Mouse (Mus musculus): Measurements from ENCODE around the gene Nob1. TPM values are rescaled to one million over a fixed set of nuclear protein-coding genes. Genes with fewer than 3 reads are reported as not detected.

Nob1 gene
- polyA plus RNA-seq, 2 experiments = 16.0 to 30.9 TPM

- TF ChIP-seq CTCF (IDR thresholded peaks at IDR 0.05; ENCODE audit: low read depth) = no peak
- TF ChIP-seq EP300 (IDR thresholded peaks at IDR 0.05; ENCODE audit: low read depth) = peak; percentile 73
- 3% methylated on average over 16 of the region's 16 CpGs for WGBS (ENCODE audit: insufficient replicate concordance)
- H3K4me2 ChIP-seq (ENCODE audit: low read depth) = peak overlapping the region; percentile 79
Measured at GRCm38 (mm10) chr8:107436841-107437421, 12.1 kb upstream of the Nob1 start.

DNA sequence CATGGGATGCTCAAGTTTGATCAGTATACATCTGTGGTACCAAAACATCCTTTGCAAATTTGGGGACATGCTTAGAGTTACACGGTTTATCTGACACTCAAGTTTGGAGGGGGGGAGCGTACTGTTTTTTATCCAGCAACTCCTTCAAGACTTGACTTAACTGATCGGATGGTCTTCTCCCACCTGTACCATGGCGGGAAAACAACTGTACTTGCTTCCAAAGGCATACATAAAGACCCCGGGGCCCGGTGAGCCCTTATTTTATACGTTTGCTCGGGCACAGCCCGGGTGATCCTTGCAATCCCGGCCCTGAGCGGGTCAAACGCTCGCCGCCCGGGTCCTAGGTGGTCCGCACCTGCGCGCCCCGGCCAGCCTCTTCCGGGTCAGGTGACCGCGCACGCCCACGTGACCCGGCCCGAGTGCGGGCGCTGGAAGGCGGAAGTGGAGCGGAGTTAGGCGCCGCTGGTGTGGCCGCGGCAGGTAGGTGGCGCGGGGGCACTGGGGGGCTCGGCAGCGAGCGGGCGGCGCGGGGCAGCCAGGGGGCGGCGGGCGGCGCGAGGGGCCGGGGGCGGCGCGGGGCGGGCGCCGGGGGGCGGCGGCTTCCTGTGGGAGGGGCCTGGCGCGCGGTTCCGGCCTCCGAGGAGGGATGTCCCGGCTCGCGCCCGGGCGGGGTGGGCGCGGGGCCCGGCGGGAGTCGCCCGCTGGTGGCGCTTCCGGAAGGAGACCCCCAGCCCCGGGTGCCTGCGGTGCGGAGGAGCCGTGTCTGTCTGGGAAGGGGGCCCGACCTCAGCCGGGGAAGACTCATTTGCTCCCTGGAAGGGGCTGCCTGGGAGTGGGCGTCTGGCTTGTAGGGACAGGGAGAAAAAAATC is 11.3 kb upstream of the Nob1 start, which contains the start of gene Wwp2:
Gene Wwp2, plus strand, starts transcription at position 404 of the 870 bp plus-strand sequence.
- DNase-seq (ENCODE audit: low read depth in 3 of 3, low spot score in 3 of 3) (peak in 2 of 3 experiments; percentile 62 to 64), ATAC-seq (ENCODE audit: insufficient read depth) (peak; percentile 74)
- peak within 1 kb of the TSS; percentile 95 for H3K9ac ChIP-seq (replicated peaks)
- peaks cover 27 to 35% of the 10 kb centered on the region in 2 experiments for H3K4me1 ChIP-seq (replicated peaks; ENCODE audit: control insufficient read depth in 2 of 2, insufficient read depth in 2 of 2, low read length in 1 of 2)
- peak within 1 kb of the TSS; percentile 94 for H3K27ac ChIP-seq
- TF ChIP-seq CTCF (IDR thresholded peaks at IDR 0.05; ENCODE audit: low read depth) = peak; percentile 24; the same call in 1 of the 2 replicates
- no peak for TF ChIP-seq EP300 (IDR thresholded peaks at IDR 0.05; ENCODE audit: low read depth)
- no peaks in the 10 kb centered on the region; the same call in 1 of the 2 replicates for H3K36me3 ChIP-seq (replicated peaks; ENCODE audit: control insufficient read depth, insufficient read depth, low read depth)
- peak within 1 kb of the TSS; percentile 79 for H3K4me2 ChIP-seq (ENCODE audit: low read depth)
- no peaks in the 10 kb centered on the region for H3K9me3 ChIP-seq (ENCODE audit: control insufficient read depth, low read length)
- no peaks in the 10 kb centered on the region for H3K27me3 ChIP-seq (ENCODE audit: control insufficient read depth, insufficient read depth, low read length)
- WGBS (ENCODE audit: insufficient replicate concordance) = under 1% methylated on average over 63 of the region's 81 CpGs
- peak within 1 kb of the TSS; percentile 93 to 96 for H3K4me3 ChIP-seq (ENCODE audit: insufficient read depth in 1 of 2, low read depth in 2 of 2, low read length in 2 of 2)

More at GRCm38 (mm10) chr8:107436841-107437421, 12.1 kb upstream of the Nob1 start:
- H3K27me3 ChIP-seq (ENCODE audit: control insufficient read depth, insufficient read depth, low read length) = no peaks in the 10 kb centered on the region
- DNase-seq (ENCODE audit: low read depth in 3 of 3, low spot score in 3 of 3) (peak; percentile 80 to 87 (median 80)), ATAC-seq (ENCODE audit: insufficient read depth) (peak; percentile 79)
- peak overlapping the region; percentile 95 for H3K9ac ChIP-seq (replicated peaks)
- peak overlapping the region; percentile 94 for H3K27ac ChIP-seq
- H3K9me3 ChIP-seq (ENCODE audit: control insufficient read depth, low read length) = no peaks in the 10 kb centered on the region
- no peaks in the 10 kb centered on the region; the same call in 1 of the 2 replicates for H3K36me3 ChIP-seq (replicated peaks; ENCODE audit: control insufficient read depth, insufficient read depth, low read depth)
- peak overlapping the region; percentile 93 to 96 for H3K4me3 ChIP-seq (ENCODE audit: insufficient read depth in 1 of 2, low read depth in 2 of 2, low read length in 2 of 2)
- H3K4me1 ChIP-seq (replicated peaks; ENCODE audit: control insufficient read depth in 2 of 2, insufficient read depth in 2 of 2, low read length in 1 of 2) = peaks cover 27 to 35% of the 10 kb centered on the region in 2 experiments

DNA sequence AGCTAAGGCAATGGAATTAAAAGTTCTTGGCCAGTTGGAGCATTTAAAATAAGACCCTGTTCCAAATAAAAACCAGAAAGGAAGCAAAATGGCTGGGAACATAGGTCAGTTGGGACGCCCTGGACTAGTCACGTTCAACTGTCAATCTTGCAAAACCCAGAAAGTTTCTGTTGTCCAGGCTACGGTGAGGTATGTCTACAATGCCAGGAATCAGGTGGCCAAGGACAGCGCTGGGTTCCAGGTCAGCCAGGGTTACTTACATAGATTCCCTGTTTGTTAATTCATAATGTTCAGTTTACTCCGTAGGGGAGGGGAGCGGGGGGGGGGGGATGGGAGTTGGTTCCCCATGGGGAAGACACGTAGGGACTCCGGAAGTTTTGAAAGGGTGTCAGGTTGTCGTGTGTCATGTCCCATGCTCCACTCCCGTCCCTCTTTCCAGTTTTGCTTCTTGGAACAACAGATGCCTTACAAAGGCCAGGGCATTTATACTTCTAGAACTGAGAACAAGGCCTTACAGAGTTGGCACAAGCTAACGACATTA is 10.6 kb upstream of the Nob1 start:
- H3K36me3 ChIP-seq (replicated peaks; ENCODE audit: control insufficient read depth, insufficient read depth, low read depth) = no peaks in the 10 kb centered on the region; the same call in 1 of the 2 replicates
- DNase-seq (ENCODE audit: low read depth in 3 of 3, low spot score in 3 of 3) (peak in 1 of 3 experiments; percentile 33), ATAC-seq (ENCODE audit: insufficient read depth) (0 out of 2 replicates have a peak, but pooled peaks have one; percentile 2)

DNA sequence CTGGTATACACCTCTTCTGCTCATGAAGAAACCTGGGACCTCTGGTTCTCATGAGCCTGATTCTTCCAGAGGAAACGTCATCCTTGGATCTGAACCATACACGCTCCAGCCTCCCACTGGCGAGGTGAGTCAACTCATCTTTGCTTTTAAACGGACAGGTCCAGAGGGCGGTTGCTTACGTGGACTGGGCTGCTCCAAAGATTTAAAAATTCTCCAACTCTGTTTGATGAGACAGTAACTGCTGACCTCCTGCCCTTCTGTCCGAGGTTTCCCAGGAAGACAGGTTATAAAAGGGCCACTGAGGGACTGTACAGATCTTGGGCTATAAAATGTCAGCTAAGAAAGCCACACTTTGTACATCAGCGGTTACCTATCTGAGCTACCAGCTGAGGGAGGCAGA is 6.0 kb upstream of the Nob1 start:
- Histone ChIP-seq H3K4me3 (ENCODE audit: insufficient read depth in 1 of 2, low read depth in 2 of 2, low read length in 2 of 2) (no peak overlapping the region), H3K27ac (no peak overlapping the region), H3K27me3 (ENCODE audit: control insufficient read depth, insufficient read depth, low read length) (no peaks in the 10 kb centered on the region; the same call in 1 of the 2 replicates), H3K9ac (replicated peaks) (no peak overlapping the region), H3K4me1 (replicated peaks; ENCODE audit: control insufficient read depth in 2 of 2, insufficient read depth in 2 of 2, low read length in 1 of 2) (peaks cover 0 to 10% of the 10 kb centered on the region in 2 experiments), H3K4me2 (ENCODE audit: low read depth) (no peak overlapping the region), H3K9me3 (ENCODE audit: control insufficient read depth, low read length) (no peaks in the 10 kb centered on the region), H3K36me3 (replicated peaks; ENCODE audit: control insufficient read depth, insufficient read depth, low read depth) (no peaks in the 10 kb centered on the region)
- DNase-seq (ENCODE audit: low read depth in 3 of 3, low spot score in 3 of 3) (no peak), ATAC-seq (ENCODE audit: insufficient read depth) (no peak)
- WGBS (ENCODE audit: insufficient replicate concordance) = 64% methylated on average over 8 of the region's 8 CpGs
- TF ChIP-seq EP300 (IDR thresholded peaks at IDR 0.05; ENCODE audit: low read depth) (no peak), CTCF (IDR thresholded peaks at IDR 0.05; ENCODE audit: low read depth) (no peak)

More for the DNA sequence above, 10.6 kb upstream of the Nob1 start:
- Histone ChIP-seq H3K9me3 (ENCODE audit: control insufficient read depth, low read length) (no peaks in the 10 kb centered on the region), H3K4me2 (ENCODE audit: low read depth) (peak overlapping the region; percentile 79), H3K9ac (replicated peaks) (peak overlapping the region; percentile 95), H3K27me3 (ENCODE audit: control insufficient read depth, insufficient read depth, low read length) (no peaks in the 10 kb centered on the region; the same call in 1 of the 2 replicates), H3K4me1 (replicated peaks; ENCODE audit: control insufficient read depth in 2 of 2, insufficient read depth in 2 of 2, low read length in 1 of 2) (peaks cover 27 to 33% of the 10 kb centered on the region in 2 experiments), H3K4me3 (ENCODE audit: insufficient read depth in 1 of 2, low read depth in 2 of 2, low read length in 2 of 2) (peak overlapping the region; percentile 93 to 96), H3K27ac (peak overlapping the region; percentile 94)
- no peak for TF ChIP-seq EP300 (IDR thresholded peaks at IDR 0.05; ENCODE audit: low read depth)
- WGBS (ENCODE audit: insufficient replicate concordance) = 22% methylated on average over 11 of the region's 11 CpGs
